Mouse (Mus musculus) Patski (cell line): ENCODE measurements at regions not wholly inside any gene's neighbourhood (a gene's known extent, or its start where the extent isn't known, plus 50 kb on each side); places are given as distances from the start of the nearest gene placed in this dataset.

Experiments
- ATAC-seq: fragments of 100-300 bp; one replicate; pipeline ENCODE4 v1.8.0; 2021
- CTCF ChIA-PET: fragments of 350-600 bp; sonication (Branson Sonifier 250); formaldehyde crosslinking; loops from one replicate; lab custom pipeline; 2022; ENCODE audit warnings: inconsistent platforms; lab: Charles Lee
- POLR2A ChIA-PET: fragments of 350-600 bp; sonication (Branson Sonifier 250); formaldehyde crosslinking; loops from one replicate; lab custom pipeline; 2022; ENCODE audit warnings: antibody characterized with exemption, inconsistent platforms; lab: Charles Lee
- DNase-seq: peaks from one replicate; pipeline ENCODE4 v3.0.0-alpha.2; 2011; ENCODE audit warnings: low read depth, low spot score
- H3K27me3 ChIP-seq: fragments of 371-371 bp; one replicate; pipeline ENCODE4 v1.5.1; 2021
- CTCF ChIP-seq: fragments of 100-300 bp; IDR thresholded peaks from one replicate; pipeline ENCODE4 v1.5.1; 2021
- in situ Hi-C: fragments of 300-500 bp; cut with MboI; formaldehyde crosslinking; loops from 3 replicates; pipeline ENCODE4 v1.11.1; 2018; ENCODE audit warnings: low pct_unique_long_range_greater_than_20kb, mixed read lengths

DNA sequence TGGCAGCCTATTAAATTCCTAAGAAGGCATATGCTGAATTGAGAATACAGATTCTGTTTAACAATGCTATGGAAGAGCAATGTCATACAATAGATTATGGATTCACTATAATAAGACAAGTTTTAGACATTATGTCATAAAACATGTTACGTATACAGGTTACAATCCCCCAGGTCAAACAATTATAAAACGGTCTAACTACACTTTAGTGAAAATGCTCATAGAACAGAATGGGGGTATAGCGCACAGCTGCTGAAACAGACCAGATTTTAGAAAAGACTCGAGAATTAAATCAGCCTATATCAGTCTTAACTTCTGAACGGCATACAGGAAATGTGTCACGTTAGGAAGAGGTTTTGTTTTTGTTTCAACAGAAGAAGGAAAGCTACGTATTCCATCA, 660.5 kb upstream of the Sel1l start:
- CTCF ChIA-PET, result no interaction called here
- no peaks in the 10 kb centered on the region for H3K27me3 ChIP-seq
- POLR2A ChIA-PET, result interaction anchor here (0.6 kb wide), 1 partner anchor 120 kb away, joined by 4 read pairs; no protein-coding TSS in a partner anchor
- ATAC-seq (no peak), DNase-seq (no peak)
- TF ChIP-seq CTCF, result no peak
- in situ Hi-C loops, result no loop called here

DNA sequence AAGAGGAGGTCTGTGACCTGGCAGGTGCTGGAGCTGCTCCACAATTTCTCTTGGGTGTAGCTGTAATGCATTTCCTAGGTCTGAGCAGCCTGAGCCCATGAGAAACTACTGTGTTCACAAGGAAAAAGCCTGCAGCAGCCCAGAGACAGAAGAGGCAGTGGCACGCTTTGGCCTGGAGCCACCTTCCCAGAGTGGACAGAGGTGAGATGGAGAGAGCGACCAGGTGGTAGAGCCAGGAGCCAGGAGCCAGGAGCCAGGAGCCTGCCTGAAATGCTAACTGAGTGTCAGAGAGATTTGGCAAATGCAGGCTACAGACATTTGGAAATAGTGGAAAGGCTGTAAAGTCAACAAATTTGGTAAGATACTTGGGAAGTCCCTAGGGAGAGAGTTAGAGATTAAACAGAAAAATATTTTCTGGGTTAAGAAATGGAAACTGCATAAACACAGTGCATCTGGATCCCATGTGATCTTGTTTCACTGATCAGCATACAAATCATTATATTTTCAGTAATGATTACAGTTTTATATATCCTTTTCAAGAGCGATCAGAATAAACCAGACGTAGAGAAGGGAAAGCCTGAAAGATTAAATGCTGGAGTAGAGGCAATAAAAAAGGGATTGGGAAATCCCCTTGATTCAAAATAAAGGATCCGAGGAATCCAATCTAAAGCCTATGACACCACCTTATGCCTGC, 660.0 kb upstream of the Sel1l start:
- CTCF ChIA-PET, result no interaction called here
- ATAC-seq, result no peak
- no peaks in the 10 kb centered on the region for H3K27me3 ChIP-seq
- POLR2A ChIA-PET, result no interaction called here
- no peak for TF ChIP-seq CTCF
- in situ Hi-C loops, result no loop called here
- no peak for DNase-seq

DNA sequence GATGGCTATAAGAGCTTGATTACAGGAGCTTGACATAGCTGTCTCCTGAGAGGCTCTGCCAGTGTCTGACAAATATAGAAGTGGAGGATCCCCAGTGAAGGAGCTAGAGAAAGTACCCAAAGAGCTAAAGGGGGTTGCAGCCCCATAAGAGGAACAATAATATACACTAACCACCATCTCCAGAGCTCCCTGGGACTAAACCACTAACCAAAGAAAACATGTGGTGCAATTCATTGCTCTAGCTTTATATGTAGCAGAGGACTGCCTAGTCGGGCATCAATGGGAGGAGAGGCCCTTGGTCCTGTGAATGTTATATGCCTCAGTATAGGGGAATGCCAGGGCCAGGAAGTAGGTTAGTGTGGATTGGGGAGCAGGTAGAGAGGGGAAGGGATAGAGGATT, 635.0 kb upstream of the Sel1l start:
- TF ChIP-seq CTCF, result no peak
- POLR2A ChIA-PET, result no interaction called here
- no peak for ATAC-seq
- no peak for DNase-seq
- in situ Hi-C loops, result no loop called here
- no peaks in the 10 kb centered on the region for H3K27me3 ChIP-seq
- CTCF ChIA-PET, result no interaction called here

DNA sequence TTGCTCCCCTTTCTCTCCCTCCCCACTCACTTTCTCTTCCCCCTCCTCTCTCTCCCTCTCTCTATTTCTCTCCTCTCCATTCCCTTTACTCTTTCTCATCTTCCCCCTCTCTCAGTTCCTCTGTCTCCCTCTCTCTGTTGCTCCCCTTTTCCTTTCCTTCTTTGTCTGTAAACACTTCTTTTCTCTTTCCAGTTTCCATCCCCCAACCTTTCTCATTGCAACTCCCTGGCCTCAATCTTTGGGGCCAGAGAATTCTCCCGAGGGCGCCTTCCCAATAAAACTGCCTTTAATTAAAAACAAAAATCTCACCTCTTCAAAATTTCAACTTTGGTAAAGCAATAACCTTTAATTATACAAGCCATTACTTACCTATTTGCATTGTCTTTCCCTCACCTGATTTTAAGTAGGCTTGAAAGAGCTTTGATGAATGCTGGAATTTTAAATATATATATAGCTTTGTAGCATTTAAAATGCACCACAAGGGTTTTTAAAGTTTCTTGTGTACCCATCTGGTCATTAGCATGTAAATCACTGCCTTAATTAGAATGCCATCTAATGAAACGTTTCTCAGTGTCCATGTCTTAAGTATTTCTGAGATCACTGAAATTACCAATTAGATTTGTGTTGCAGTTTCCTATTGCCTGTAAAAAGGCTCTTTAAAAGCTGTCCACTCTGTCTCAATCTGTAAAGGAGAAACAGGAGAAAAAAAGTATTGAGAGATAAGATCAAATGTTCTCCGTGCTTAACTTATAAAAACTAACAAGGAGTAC, 625.5 kb upstream of the Sel1l start:
- TF ChIP-seq CTCF, result no peak
- POLR2A ChIA-PET, result no interaction called here

DNA sequence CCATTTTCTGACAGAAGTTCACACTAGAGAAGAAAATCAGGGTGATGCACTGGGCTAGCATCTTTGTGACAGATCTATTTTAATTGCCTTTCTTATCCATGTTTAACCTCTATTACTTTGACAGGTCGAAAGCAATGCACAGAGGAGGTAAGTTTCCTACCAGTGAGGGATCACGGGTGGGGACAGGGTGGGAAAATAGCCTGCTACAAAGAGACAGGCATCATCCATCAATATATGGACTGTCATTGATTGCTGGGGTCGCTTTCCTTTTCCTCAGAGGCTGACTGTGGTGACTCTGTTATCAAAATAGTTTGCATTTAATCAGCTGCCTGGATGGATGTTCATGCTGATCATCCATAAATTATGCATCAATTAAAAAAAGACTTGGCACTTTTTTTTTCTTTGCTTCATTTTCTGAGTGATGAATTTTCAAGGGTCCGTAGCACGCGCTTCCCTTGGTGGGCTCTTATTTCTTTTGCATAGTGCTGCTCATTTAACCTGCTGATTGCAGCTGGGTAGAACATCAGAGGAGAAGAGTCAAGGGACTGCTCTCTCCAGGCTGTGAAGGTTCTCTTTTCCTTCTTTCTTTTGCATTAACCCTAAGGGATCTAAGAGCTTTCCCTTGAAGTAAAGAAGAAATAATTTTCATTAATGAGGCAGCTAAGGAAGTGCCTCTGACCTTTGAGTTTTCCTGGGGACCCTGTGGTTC, 602.3 kb upstream of the Sel1l start:
- in situ Hi-C loops, result no loop called here
- no peaks in the 10 kb centered on the region for H3K27me3 ChIP-seq
- TF ChIP-seq CTCF, result no peak
- DNase-seq (no peak), ATAC-seq (no peak)
- CTCF ChIA-PET, result interaction anchor here (1.4 kb wide), 1 partner anchor 13 kb away, joined by 3 read pairs; no protein-coding TSS in a partner anchor
- POLR2A ChIA-PET, result no interaction called here

More for the DNA sequence above, 625.5 kb upstream of the Sel1l start:
- DNase-seq, result no peak
- H3K27me3 ChIP-seq, result no peaks in the 10 kb centered on the region
- in situ Hi-C loops, result no loop called here
- CTCF ChIA-PET, result no interaction called here
- ATAC-seq, result no peak

DNA sequence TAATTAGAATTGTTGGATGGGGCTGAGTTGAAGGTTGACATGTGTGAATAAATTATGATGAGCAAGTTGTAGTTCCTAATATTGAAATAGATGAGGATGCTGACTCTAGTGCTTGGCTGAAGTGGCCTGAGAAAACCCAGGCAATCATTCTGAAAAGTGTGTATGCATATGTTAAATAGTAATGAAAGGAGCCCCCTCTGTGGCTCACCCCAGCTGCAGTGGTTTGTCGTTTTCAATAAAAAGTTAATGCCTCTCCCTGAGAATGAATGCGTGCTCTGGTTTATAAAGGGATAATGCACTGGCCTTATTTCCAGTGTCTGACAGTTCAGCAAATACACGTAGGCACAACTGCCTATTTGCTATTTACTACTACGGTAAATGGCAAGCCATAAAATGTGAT, 569.5 kb upstream of the Sel1l start:
- ATAC-seq, result no peak
- no peak for DNase-seq
- ChIA-PET CTCF (no interaction called here), POLR2A (no interaction called here)
- H3K27me3 ChIP-seq, result no peaks in the 10 kb centered on the region
- in situ Hi-C loops, result no loop called here
- TF ChIP-seq CTCF, result no peak

DNA sequence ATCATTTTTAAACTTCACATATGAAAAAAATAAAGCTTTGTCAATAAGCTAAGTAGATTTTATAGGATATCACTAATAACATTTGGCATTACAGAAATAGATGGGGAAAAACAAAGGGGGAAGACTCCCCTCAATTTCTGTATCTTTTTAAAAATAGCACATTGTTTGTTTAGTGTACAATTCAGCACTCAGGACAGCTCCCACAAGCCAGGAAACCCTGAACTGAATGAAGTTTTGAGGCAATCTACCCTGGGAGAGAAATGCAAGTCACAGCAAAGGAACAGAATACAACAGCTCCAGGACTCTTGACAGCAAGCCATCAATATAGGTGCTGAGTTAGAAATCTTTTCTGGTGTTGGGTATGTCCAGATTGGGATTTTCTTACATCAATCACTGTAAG, 556.5 kb upstream of the Sel1l start:
- DNase-seq (no peak), ATAC-seq (no peak)
- TF ChIP-seq CTCF, result no peak
- H3K27me3 ChIP-seq, result no peaks in the 10 kb centered on the region
- POLR2A ChIA-PET, result no interaction called here
- in situ Hi-C loops, result no loop called here
- CTCF ChIA-PET, result no interaction called here

DNA sequence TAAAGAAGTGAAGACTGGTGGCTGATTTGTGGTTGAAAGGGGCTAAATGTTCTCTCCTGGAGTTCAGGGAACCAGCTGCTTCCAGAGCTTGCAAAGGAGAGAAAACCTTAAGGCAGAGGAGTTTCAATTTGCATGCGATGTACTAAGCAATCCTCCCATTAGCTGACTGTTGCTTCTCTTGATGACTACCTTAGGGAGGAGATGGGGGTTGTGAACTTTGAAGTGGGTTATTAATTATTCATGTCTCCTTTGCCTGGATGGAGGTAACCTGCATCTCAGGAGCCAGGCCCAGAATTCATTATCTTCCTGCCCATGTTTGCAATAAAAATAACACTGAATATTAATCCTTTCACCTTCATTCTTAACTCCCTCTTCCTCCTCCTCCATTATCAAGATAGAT, 552.0 kb upstream of the Sel1l start:
- ATAC-seq, result no peak
- CTCF ChIA-PET, result no interaction called here
- in situ Hi-C loops, result no loop called here

DNA sequence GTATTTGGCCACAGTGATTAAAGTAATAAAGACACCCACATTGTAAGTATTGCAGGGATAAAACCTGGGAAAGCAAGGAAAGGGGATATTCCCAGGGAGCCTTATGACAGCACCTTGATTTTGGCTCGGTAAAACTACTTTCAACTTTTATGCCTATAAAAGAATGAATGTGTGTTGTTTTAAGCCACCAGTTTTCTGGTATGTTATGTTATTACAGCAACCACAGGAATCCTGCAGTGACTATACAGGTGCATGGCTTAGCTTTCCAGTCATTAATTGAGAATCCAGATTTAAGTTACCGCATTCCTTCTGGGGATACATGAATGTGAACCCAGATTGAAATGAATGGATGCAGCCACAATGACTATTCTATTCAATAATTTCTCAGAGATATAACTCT, 537.2 kb upstream of the Sel1l start:
- ChIA-PET CTCF (no interaction called here), POLR2A (no interaction called here)
- DNase-seq (no peak), ATAC-seq (no peak)
- no peaks in the 10 kb centered on the region for H3K27me3 ChIP-seq
- in situ Hi-C loops, result no loop called here
- TF ChIP-seq CTCF, result no peak

More for the DNA sequence above, 552.0 kb upstream of the Sel1l start:
- TF ChIP-seq CTCF, result no peak
- no peaks in the 10 kb centered on the region for H3K27me3 ChIP-seq
- no peak for DNase-seq
- POLR2A ChIA-PET, result no interaction called here

DNA sequence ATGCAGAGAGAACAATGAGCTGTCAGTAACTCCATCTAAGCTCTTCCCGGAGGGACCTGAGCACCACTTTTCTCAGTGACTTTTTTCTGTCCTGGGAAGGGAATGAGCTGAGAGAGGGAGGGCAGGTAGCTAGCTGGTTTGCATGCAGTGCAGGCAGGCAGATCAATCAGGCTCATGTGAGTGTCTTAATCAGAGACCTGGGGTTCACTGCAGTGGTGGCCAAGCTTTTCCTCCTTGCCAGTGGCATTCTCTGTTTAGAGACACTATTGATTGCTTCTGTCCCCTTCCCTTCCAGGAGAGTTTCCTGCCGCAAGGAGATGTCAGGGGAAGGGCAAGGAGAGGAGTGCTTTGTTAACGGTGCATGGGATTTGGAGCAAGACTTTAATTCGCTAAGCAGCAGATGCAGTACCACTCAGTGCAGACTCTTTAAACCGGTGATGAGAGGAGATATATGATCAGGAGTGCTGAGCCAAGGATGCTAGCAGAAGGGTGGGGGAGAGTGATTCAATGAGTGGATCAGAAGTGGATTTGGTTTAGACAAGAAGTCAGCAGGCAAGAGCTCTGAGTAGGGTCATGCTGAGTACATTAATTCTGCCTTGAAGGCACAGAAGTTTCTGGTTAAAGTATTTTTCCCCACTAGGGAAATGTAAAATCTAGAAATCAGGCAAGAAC, 535.4 kb upstream of the Sel1l start:
- no peak for TF ChIP-seq CTCF
- ChIA-PET POLR2A (interaction anchor here (0.6 kb wide), 1 partner anchor 500 kb away, joined by 3 read pairs; no protein-coding TSS in a partner anchor), CTCF (no interaction called here)
- DNase-seq (no peak), ATAC-seq (no peak)
- H3K27me3 ChIP-seq, result no peaks in the 10 kb centered on the region
- in situ Hi-C loops, result no loop called here

DNA sequence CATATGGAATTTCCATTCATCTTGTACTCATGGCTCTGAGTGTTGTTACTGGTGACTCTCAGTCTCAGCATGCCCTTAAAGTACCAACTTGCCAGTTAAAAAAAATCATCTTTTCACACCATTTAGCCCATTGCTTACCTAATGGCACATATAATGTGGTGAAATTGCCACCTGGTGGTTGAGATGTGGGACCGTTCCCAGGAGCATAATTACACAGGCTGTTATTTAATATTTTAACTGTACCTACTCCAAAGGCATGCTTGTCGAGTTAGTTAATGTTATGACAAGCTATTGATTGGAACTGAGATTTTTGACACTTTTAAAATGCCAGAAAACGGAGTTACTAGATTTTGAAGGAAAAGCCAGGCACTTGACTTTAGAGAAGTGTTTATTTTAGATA, 530.2 kb upstream of the Sel1l start:
- CTCF ChIA-PET, result no interaction called here
- ATAC-seq, result no peak
- POLR2A ChIA-PET, result no interaction called here
- TF ChIP-seq CTCF, result no peak
- in situ Hi-C loops, result no loop called here
- no peaks in the 10 kb centered on the region for H3K27me3 ChIP-seq
- DNase-seq, result no peak
